Mouse (Mus musculus): ENCODE results near the gene Krtcap2.
A peak's percentile ranks its signal among the peaks of the same experiment; 100 is the strongest.

Krtcap2 gene

GRCm38 (mm10) chr3:89250435-89251040 is 4.8 kb downstream of the Krtcap2 start:
- DNase-seq, result peak; percentile 92

DNA sequence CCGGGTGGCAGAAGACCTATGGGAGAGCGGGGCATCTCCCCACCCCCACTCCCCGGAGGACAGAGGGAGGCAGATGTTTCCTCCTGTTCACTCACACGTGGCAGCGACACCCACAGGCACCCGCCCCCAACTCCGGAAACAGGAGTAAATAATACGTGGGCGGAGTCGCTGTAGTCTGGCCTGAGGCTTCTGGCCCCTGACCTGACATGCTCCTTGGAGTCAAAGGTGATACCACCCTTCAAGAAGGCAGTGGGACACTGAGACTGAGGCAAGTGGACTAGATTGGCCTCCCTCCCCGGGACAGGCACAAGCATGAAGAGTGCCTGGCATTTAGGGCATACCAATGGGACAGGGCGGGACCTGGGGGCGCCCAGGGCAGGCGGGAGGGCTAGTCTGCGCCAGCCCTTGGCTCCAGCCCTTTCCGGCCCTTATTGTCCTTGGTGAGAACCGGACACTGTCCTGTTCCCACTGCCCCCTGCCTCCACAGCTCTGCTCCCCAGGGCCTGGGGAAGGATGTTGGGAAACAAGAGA is 5.7 kb downstream of the Krtcap2 start:
- DNase-seq, result peak; percentile 91

- DNase-seq, result no peak
Measured at GRCm38 (mm10) chr3:89254994-89255393, 9.2 kb downstream of the Krtcap2 start.

DNA sequence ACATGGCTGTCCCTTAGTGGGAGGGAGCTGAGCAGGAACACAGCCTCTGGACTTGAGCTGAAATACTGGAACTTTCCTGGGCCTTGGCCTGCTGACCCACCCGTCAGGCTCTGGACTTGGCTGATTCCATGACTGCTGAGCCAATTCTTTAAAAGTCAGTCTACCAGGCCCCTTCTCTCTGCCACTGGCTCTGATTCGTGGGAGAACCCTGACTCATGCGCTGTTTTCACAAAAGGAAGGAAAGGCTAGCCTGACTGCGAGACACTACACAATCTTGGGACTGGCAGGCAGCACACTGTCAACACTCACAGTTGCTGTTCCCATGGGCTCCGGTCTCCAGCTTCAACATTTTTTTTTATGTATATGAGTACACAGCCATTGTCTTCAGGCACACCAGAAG is 10.4 kb downstream of the Krtcap2 start:
- DNase-seq, result no peak

DNA sequence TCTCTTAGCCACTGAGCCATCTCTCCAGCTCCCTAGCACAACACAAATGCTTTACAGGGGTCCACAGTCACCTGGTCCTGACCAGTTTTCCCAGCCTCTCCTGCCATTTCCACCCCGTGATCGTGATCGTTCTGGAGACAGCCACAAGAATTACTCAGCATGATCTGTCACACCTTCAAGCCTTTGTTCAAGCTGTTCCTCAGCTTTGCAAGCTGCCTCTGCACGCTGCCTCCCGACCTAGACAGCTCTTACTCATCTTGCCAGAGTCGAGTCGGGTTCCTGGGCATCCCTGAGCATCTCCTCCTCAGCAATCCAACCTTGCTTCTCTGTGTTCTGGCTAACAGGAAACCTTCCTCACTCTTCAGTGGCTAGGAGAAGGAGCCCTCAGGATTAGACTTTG is 13.3 kb downstream of the Krtcap2 start, which contains the start of gene Dpm3:
Dpm3 (plus strand) TSS at position 283 of the 400 bp plus-strand sequence.
- DNase-seq, result no peak

DNA sequence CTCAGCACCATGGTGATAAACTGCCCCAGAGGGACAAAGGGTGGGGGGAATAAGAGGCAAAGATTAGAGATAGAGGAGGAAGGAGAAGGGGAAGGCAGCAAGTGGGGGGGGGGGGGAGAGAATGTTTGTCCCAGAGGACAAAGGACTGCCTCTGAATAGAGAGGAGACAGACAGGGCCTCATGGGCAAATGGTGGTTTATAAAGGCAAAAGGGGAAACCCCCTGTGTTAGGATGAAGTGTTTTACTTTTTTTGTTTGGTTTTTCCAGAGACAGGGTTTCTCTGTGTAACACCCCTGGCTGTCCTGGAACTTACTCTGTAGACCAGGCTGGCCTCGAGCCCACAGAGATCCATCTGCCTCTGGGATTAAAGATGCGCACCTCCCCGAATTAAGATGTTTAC is 14.4 kb downstream of the Krtcap2 start:
- no peak for DNase-seq

- peak; percentile 70 for DNase-seq
Measured at GRCm38 (mm10) chr3:89262417-89262816, 16.7 kb downstream of the Krtcap2 start.

DNA sequence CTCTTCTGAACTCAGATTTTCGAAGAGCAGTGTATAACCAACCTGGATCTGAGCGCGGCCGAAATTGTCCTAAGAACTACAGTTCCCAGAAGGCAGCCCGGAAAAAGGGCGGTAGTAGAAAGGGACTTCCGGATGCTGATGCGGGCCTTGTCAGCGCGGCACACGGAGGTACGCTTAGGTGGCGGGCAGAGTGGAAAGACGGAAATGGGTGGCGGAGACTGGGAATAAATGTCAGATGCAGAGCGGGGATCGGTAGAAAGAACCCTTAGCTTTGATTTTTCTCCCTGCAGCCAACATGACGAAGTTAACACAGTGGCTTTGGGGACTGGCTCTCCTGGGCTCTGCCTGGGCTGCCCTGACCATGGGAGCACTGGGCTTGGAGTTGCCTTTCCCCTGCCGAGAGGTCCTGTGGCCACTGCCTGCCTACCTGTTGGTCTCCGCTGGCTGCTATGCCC is 20.7 kb downstream of the Krtcap2 start:
- peak; percentile 90 for DNase-seq

- DNase-seq, result no peak
Measured at GRCm38 (mm10) chr3:89268916-89269315, 23.1 kb downstream of the Krtcap2 start.

- peak; percentile 90 for DNase-seq
Measured at GRCm38 (mm10) chr3:89270051-89270755, 24.4 kb downstream of the Krtcap2 start, which contains the start of gene Slc50a1. Gene Slc50a1, minus strand, starts transcription at chr3:89270570.

GRCm38 (mm10) chr3:89270891-89271290 is 25.1 kb downstream of the Krtcap2 start:
- DNase-seq, result peak; percentile 63

GRCm38 (mm10) chr3:89271760-89272159 is 26.0 kb downstream of the Krtcap2 start:
- DNase-seq, result no peak

GRCm38 (mm10) chr3:89276061-89276460 is 30.3 kb downstream of the Krtcap2 start:
- no peak for DNase-seq

GRCm38 (mm10) chr3:89277281-89278021 is 31.7 kb downstream of the Krtcap2 start:
- DNase-seq, result peak; percentile 71

- peak; percentile 87 for DNase-seq
Measured at GRCm38 (mm10) chr3:89278107-89278506, 32.3 kb downstream of the Krtcap2 start.

- no peak for DNase-seq
Measured at GRCm38 (mm10) chr3:89278643-89279042, 32.9 kb downstream of the Krtcap2 start.

DNA sequence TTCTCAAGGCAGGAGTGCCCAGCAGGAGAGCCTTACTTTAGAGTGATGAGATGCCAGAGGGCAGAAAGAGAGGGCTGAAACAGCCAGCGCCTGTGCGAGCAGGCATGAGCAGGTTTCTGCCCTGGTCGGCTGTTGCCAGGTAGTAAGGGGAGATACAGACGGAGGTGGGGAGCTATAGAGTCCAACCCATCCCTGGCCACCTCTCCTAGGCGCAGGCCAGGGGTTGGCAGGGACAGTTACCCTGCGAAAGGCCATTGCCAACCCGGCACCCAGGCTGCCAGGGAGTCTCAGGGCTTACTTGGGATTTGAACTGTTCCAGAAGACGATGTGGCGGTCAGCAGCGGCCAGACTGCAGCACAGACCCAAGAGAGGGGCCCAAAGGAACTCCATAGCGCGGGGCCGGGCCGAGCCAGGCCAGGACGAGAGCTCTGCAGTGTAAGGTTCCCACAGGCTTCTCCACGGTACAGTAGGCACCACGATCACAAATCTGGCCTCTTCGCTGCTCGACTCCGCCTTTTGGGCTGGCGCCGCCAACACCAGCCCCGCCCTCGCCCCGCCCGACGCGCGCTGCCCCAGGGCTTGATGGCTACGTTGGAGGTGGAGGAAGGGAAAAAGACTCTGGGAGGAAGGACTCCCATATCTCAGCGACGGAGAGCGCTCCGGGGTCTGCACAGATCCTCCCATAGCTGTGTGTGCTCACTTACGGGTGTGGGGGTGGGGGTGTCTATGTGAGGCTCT is 33.6 kb downstream of the Krtcap2 start:
- DNase-seq, result peak; percentile 94

GRCm38 (mm10) chr3:89280050-89280605 is 34.4 kb downstream of the Krtcap2 start:
- DNase-seq, result peak; percentile 80

DNA sequence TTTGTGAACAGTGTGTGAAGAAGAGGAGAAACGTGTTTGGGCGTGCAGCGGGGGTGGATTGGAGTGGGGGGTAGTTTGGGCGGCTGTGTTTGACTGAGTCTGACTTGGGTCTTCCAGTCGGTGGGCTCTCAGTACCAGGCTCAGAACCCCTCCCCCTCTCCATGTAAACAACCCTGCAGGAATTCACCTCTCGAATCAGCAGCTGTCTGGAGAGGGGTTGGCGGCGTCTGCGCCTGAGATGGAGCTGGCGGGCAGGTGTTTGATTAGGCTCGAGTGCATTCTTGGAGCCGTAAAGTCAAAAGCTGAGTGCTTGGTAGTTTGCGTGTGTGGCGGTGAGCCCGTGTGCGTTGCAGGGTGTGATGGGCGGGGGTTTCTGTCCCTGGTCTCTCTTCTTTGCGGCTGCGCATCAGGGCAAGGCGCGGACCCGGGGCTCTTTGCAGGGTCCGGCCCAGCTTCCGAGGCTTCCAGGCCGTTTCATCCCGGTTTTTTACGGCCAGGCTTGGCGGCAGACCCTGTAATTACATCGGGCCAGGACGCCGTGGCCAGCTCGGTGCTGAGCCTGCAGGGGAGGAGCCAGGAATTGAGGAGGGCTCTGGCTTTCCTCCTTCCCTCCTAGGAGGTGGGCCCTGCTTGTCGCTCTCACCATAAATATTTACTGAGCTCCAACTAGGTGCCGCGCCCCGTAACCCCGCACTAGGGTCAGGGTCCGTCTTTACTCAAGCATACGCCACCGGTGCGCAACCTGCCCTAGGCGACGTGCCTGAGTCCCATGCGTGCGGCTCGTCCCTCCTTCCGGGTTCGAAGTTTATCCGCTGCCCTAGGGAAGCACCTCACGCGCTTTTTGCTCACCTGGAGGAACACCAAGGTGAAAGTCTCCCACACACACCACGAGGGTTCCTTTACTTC is 35.1 kb downstream of the Krtcap2 start, which contains the start of gene Efna1:
Efna1 (minus strand) TSS at position 537 of the 906 bp plus-strand sequence.
- DNase-seq, result peak; percentile 89

DNA sequence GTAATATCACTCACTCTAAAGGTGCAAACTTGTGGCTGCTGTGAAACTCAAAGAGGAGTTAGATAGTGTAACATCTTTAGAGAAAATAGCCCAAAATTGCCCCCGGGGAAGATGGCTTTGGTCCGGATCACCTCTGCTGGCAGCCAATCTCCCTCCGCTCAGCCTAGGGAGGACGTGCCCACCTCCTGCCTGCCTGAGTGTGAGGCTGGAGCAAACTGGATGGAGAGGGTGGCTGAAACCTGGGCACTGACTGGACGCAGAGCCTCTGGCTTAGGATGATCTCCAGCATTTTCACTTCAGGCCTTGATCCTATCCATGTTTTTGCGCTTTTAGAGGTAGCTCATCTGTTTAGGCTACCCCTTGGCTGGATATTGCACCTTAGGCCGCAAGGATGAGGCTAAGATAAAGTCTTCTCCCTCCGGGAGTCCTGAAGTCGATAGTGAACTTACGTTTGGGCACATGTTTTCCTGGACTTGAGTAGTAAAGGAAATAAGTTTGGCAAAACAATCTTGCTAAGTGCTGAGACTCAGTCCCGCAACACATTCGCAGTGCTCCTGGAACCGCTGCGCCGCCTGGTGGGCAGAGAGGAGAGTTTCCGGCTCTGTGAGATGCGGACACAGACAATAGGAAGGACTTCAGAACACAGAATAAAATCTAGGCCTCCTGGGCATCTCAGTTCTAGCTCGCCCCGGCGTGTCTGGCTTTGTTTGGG is 36.0 kb downstream of the Krtcap2 start:
- peak; percentile 92 for DNase-seq
